Mouse (Mus musculus): ENCODE data around the gene Tgoln1. TPM values are rescaled to one million over a fixed set of nuclear protein-coding genes. Genes with fewer than 3 reads are reported as not detected.
A peak's percentile ranks its signal among the peaks of the same experiment; 100 is the strongest.

Gene Tgoln1
- polyA plus RNA-seq, 1 experiment from 2014 or later, result 40.7 TPM

DNA sequence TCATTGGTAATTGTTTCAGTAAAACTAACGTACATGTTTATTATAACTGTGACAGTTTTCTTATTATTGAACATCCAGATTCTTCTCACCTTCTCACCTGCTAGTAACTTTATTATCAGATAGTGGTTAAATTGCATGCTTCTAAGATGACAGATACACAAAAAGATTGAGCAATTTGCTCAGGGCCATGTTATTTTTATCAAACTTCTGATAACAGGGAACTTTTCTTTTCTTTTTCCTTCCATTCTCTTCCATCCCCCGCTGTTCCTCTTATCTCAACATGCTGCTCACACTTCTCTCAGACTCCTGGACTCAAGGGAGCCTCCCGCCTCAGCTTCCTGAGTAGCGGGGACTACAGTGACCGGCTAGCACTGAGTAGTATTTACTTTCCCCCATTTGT is 4.1 kb upstream of the Tgoln1 start:
- H3K27ac ChIP-seq (ENCODE audit: low read length), result no peak overlapping the region
- H3K27me3 ChIP-seq (ENCODE audit: control insufficient read depth, insufficient read depth, low read depth, low read length), result no peaks in the 10 kb centered on the region
- H3K36me3 ChIP-seq (ENCODE audit: control insufficient read depth, insufficient read depth, low read length), result no peaks in the 10 kb centered on the region
- no peak overlapping the region for H3K9ac ChIP-seq (ENCODE audit: low read depth, low read length)
- peaks cover 6% of the 10 kb centered on the region for H3K4me1 ChIP-seq (ENCODE audit: control insufficient read depth, insufficient read depth, low read length)
- H3K9me3 ChIP-seq (replicated peaks; ENCODE audit: control insufficient read depth, low read length, poor library complexity, severe bottlenecking), result no peaks in the 10 kb centered on the region
- H3K4me3 ChIP-seq (ENCODE audit: low read depth, low read length), result no peak overlapping the region
- 89% methylated on average over 5 of the region's 5 CpGs for WGBS
- no peak overlapping the region for H3K4me2 ChIP-seq (ENCODE audit: low read length)
- ATAC-seq, result no peak

DNA sequence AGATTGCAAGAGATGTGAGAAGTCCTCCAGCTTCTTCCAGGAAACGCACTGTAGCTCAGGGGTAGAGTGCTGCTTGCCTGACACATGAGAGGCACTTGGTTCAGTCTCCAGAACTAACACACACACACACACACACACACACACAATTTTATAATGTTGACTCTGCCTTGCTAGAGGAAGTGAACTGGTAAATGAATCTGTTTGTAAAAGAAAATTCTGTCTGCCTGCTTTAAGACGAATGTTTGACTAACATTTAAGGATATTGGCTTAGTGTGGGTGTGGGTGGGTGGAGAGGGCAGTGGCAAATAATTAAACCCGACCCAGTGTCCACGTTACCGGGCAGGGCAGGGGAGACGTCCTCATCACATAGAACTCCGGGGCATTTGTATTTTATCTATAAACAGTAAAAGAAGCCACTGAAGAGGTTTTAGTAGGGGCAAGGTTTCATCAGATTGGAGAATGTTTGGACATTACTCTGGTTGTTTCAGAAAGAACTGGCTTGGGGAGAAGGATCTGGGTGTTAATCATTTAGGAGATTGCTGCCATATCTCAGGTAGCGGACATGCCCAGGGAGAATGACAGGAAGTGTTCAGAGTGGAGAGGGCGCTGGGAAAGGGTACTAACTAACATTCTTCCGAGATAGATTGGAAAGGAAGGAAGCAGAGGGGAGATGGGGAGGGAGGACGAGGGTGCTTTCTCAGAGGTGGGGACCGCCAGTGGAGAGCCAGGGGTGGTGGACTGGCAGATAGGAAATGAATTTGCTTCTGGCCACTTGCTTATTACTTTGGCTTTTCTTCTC is 3.1 kb upstream of the Tgoln1 start:
- no peaks in the 10 kb centered on the region for H3K9me3 ChIP-seq (replicated peaks; ENCODE audit: control insufficient read depth, low read length, poor library complexity, severe bottlenecking)
- no peak for ATAC-seq
- 64% methylated on average over 12 of the region's 12 CpGs for WGBS
- H3K9ac ChIP-seq (ENCODE audit: low read depth, low read length), result no peak overlapping the region
- H3K4me3 ChIP-seq (ENCODE audit: low read depth, low read length), result no peak overlapping the region
- no peak overlapping the region for H3K4me2 ChIP-seq (ENCODE audit: low read length)
- H3K27me3 ChIP-seq (ENCODE audit: control insufficient read depth, insufficient read depth, low read depth, low read length), result no peaks in the 10 kb centered on the region
- no peak overlapping the region for H3K27ac ChIP-seq (ENCODE audit: low read length)
- H3K36me3 ChIP-seq (ENCODE audit: control insufficient read depth, insufficient read depth, low read length), result no peaks in the 10 kb centered on the region
- H3K4me1 ChIP-seq (ENCODE audit: control insufficient read depth, insufficient read depth, low read length), result peaks cover 16% of the 10 kb centered on the region

DNA sequence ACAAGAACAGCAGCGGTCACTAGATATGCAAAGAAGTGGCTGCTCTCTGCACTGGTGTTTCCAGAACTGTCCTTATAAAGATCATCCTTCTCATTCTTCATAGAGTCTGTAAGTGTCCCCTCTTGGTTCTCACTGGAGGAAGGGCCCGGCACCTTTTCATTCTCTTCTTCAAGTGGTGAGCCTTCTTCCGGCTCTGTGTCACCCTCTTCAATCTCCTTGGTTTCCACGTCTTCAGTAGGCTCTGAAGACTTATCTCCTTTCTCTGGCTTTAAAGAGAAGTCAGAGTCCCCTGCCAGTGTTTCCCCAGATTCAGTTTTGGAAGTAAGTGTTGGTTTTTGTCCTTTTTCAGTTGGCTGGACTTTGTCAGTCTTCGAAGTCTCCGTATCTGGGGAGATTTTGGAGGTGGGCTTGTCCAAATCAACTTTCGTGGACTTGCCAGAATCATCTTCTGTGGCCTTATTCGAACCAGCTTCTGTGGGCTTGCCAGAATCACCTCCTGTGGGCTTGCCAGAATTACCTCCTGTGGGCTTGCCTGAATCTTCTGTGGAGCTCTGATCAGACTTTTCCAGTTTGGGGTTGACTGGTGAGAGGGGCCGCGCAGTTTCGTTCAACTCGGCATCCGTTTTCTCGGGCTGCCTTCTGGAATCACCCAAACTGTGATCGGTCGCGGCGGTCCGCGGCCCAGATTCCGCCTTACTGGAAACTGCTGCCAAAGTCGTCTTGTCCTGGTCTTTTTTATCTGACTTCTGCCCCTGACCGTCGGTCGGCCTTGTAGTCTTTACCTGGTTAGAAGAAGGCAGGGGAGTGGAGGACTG is 1.0 kb downstream of the Tgoln1 start:
- H3K9me3 ChIP-seq (replicated peaks; ENCODE audit: control insufficient read depth, low read length, poor library complexity, severe bottlenecking), result no peaks in the 10 kb centered on the region
- H3K9ac ChIP-seq (ENCODE audit: low read depth, low read length), result peak overlapping the region; percentile 77
- H3K36me3 ChIP-seq (ENCODE audit: control insufficient read depth, insufficient read depth, low read length), result peaks cover 12% of the 10 kb centered on the region
- H3K4me2 ChIP-seq (ENCODE audit: low read length), result peak overlapping the region; percentile 88
- H3K27me3 ChIP-seq (ENCODE audit: control insufficient read depth, insufficient read depth, low read depth, low read length), result no peaks in the 10 kb centered on the region
- no peak overlapping the region for H3K27ac ChIP-seq (ENCODE audit: low read length)
- WGBS, result 32% methylated on average over 25 of the region's 25 CpGs
- peaks cover 28% of the 10 kb centered on the region for H3K4me1 ChIP-seq (ENCODE audit: control insufficient read depth, insufficient read depth, low read length)
- peak; percentile 22 for ATAC-seq
- H3K4me3 ChIP-seq (ENCODE audit: low read depth, low read length), result peak overlapping the region; percentile 82

DNA sequence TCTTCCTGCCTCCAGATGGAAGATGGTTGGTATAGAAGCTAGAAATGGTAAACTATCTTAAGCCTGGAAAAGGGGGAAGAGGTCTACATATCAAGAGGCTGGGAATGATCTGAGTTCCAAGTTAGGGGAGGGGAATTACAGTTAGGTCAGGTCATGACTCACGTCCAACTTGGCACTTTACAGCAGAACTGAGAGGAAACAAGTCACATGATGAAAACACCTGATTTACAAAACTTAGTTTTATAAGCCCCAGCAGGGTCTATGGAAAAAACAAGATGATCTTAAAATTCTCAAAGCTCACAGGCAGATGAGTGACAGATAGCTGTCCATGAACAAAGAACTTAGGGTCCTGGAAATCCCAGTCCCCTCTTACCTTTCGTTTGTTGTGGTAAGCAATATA is 1.6 kb downstream of the Tgoln1 start:
- Histone ChIP-seq H3K27ac (ENCODE audit: low read length) (no peak overlapping the region), H3K9ac (ENCODE audit: low read depth, low read length) (0 out of 2 replicates have a peak overlapping the region, but pooled peaks have one; percentile 25), H3K4me1 (ENCODE audit: control insufficient read depth, insufficient read depth, low read length) (peaks cover 28% of the 10 kb centered on the region), H3K27me3 (ENCODE audit: control insufficient read depth, insufficient read depth, low read depth, low read length) (no peaks in the 10 kb centered on the region), H3K36me3 (ENCODE audit: control insufficient read depth, insufficient read depth, low read length) (peaks cover 12% of the 10 kb centered on the region), H3K4me3 (ENCODE audit: low read depth, low read length) (peak overlapping the region; percentile 82), H3K4me2 (ENCODE audit: low read length) (peak overlapping the region; percentile 88), H3K9me3 (replicated peaks; ENCODE audit: control insufficient read depth, low read length, poor library complexity, severe bottlenecking) (no peaks in the 10 kb centered on the region)
- 72% methylated on average over 2 of the region's 2 CpGs for WGBS
- ATAC-seq, result no peak

DNA sequence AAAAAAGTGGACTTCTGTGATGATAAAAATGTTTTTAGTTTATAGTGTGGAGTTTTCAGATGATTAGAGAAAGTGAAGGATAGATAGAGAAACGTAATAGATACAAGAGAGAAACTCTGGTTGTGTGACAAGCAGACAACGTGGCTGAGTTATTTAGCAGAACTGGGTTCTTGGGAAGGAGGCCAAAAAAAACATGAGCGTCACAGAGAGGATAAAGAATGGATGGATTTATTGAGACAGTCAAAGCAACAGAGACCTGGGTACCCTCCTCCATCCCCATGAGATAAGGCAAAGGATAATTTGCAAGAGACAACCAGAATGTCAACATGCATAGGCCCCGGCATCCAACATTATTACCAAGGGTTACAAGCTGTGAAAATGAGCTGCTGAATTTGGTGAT is 6.5 kb downstream of the Tgoln1 start:
- H3K4me1 ChIP-seq (ENCODE audit: control insufficient read depth, insufficient read depth, low read length), result peaks cover 16% of the 10 kb centered on the region
- H3K9ac ChIP-seq (ENCODE audit: low read depth, low read length), result no peak overlapping the region
- H3K36me3 ChIP-seq (ENCODE audit: control insufficient read depth, insufficient read depth, low read length), result peaks cover 22% of the 10 kb centered on the region
- no peak for ATAC-seq
- H3K9me3 ChIP-seq (replicated peaks; ENCODE audit: control insufficient read depth, low read length, poor library complexity, severe bottlenecking), result no peaks in the 10 kb centered on the region
- H3K4me2 ChIP-seq (ENCODE audit: low read length), result no peak overlapping the region
- H3K27ac ChIP-seq (ENCODE audit: low read length), result no peak overlapping the region
- H3K4me3 ChIP-seq (ENCODE audit: low read depth, low read length), result no peak overlapping the region
- WGBS, result 84% methylated on average over 4 of the region's 4 CpGs
- no peaks in the 10 kb centered on the region for H3K27me3 ChIP-seq (ENCODE audit: control insufficient read depth, insufficient read depth, low read depth, low read length)

DNA sequence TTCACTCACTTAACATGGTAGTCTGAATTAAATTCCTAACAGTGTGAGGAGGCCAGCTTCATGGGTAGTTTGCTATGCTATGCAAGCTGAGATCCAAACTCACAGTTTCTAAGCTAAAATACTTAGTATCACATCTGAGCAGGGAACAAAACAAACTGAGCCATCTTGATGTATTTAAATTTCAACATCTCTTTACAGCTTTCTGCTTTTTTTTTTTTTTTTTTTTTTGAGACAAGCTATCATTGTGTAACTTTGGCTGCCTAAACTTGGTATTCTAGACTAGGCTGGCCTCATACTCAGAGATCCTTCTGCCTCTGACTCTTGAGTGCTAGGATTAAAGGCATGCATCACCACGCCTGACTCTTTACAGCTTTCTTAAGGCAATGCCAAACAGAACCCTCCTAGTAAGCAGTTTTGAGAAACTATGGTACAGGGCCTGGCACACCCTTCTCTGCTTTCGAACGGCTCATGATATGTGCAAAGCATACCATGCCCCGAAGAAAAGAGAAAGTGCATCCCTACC is 8.1 kb downstream of the Tgoln1 start:
- Histone ChIP-seq H3K27ac (ENCODE audit: low read length) (no peak overlapping the region), H3K9ac (ENCODE audit: low read depth, low read length) (no peak overlapping the region), H3K9me3 (replicated peaks; ENCODE audit: control insufficient read depth, low read length, poor library complexity, severe bottlenecking) (no peaks in the 10 kb centered on the region), H3K36me3 (ENCODE audit: control insufficient read depth, insufficient read depth, low read length) (peaks cover 24% of the 10 kb centered on the region), H3K4me3 (ENCODE audit: low read depth, low read length) (no peak overlapping the region), H3K4me1 (ENCODE audit: control insufficient read depth, insufficient read depth, low read length) (peaks cover under 1% of the 10 kb centered on the region; the same call in 1 of the 2 replicates), H3K27me3 (ENCODE audit: control insufficient read depth, insufficient read depth, low read depth, low read length) (no peaks in the 10 kb centered on the region), H3K4me2 (ENCODE audit: low read length) (no peak overlapping the region)
- WGBS, result 93% methylated on average over 4 of the region's 4 CpGs
- ATAC-seq, result no peak

DNA sequence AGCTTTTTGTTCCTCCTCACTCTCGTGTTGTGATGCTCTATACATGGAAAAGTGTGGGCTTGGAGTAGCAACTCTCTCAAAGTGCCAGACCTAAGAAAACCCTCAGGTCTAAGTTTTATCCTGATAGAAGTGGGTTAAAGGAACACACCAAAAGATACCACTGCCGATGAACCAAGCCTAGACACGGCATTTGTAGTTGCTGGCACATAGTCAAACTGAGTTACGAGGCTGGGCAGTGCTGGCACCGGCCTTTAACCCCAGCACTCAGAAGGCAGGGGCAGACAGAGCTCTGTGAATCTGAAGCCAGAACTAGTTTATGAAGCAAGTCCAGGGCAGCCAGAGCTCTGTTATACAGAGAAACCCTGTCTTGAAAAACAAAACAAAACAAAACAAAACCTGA is 9.1 kb downstream of the Tgoln1 start:
- Histone ChIP-seq H3K27me3 (ENCODE audit: control insufficient read depth, insufficient read depth, low read depth, low read length) (no peaks in the 10 kb centered on the region), H3K9ac (ENCODE audit: low read depth, low read length) (no peak overlapping the region), H3K27ac (ENCODE audit: low read length) (no peak overlapping the region), H3K4me1 (ENCODE audit: control insufficient read depth, insufficient read depth, low read length) (no peaks in the 10 kb centered on the region), H3K9me3 (replicated peaks; ENCODE audit: control insufficient read depth, low read length, poor library complexity, severe bottlenecking) (no peaks in the 10 kb centered on the region), H3K36me3 (ENCODE audit: control insufficient read depth, insufficient read depth, low read length) (peaks cover 21% of the 10 kb centered on the region), H3K4me3 (ENCODE audit: low read depth, low read length) (no peak overlapping the region), H3K4me2 (ENCODE audit: low read length) (no peak overlapping the region)
- 93% methylated on average over 5 of the region's 5 CpGs for WGBS
- ATAC-seq, result no peak

DNA sequence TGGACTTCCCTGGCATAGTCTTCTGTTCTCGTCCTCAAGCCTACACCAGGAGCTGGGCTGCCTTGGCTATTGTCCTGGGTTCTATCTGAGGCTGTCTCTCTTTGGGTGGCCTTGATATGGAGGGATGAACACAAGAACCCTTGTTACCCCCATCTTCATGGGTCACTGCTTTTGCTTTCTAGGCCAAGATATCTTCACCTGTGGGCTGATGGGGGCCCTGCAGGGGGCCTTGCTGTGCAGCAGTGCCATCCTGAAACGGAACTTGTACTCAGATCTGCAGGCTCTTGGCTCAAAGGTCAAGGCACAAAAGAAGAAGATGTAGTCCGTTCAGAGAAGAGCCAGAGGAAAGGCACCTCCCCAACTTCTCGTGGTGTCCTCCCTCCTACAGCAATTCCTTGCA is 9.7 kb downstream of the Tgoln1 start:
- 74% methylated on average over 4 of the region's 4 CpGs for WGBS
- Histone ChIP-seq H3K36me3 (ENCODE audit: control insufficient read depth, insufficient read depth, low read length) (peaks cover 21% of the 10 kb centered on the region), H3K4me2 (ENCODE audit: low read length) (no peak overlapping the region), H3K27ac (ENCODE audit: low read length) (no peak overlapping the region), H3K4me3 (ENCODE audit: low read depth, low read length) (no peak overlapping the region), H3K9ac (ENCODE audit: low read depth, low read length) (no peak overlapping the region), H3K9me3 (replicated peaks; ENCODE audit: control insufficient read depth, low read length, poor library complexity, severe bottlenecking) (no peaks in the 10 kb centered on the region), H3K4me1 (ENCODE audit: control insufficient read depth, insufficient read depth, low read length) (no peaks in the 10 kb centered on the region), H3K27me3 (ENCODE audit: control insufficient read depth, insufficient read depth, low read depth, low read length) (no peaks in the 10 kb centered on the region)
- ATAC-seq, result no peak

DNA sequence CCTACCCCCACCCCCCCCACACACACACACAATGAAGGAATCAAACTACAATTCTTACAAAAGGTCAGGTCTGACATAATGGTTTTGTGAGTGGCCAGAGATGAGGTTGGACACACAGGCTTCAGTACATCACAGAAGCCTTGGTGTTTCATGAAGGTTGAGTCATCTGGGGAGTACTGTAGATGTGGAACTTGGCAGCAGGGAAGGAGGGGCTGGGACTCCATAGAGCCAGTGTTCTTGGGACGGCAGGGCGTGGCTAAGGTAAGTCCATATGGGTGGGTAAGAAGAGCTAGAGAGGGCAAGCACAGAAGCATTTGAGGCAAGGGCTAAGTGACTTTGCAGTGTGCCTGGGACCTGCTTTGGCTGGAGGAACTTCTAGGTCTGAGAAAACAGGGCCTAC is 12.7 kb downstream of the Tgoln1 start:
- 90% methylated on average over 2 of the region's 2 CpGs for WGBS
- no peak overlapping the region for H3K27ac ChIP-seq (ENCODE audit: low read length)
- H3K9me3 ChIP-seq (replicated peaks; ENCODE audit: control insufficient read depth, low read length, poor library complexity, severe bottlenecking), result no peaks in the 10 kb centered on the region
- H3K4me1 ChIP-seq (ENCODE audit: control insufficient read depth, insufficient read depth, low read length), result no peaks in the 10 kb centered on the region
- H3K4me3 ChIP-seq (ENCODE audit: low read depth, low read length), result no peak overlapping the region
- H3K4me2 ChIP-seq (ENCODE audit: low read length), result no peak overlapping the region
- H3K36me3 ChIP-seq (ENCODE audit: control insufficient read depth, insufficient read depth, low read length), result peaks cover 12% of the 10 kb centered on the region
- ATAC-seq, result no peak
- no peak overlapping the region for H3K9ac ChIP-seq (ENCODE audit: low read depth, low read length)
- H3K27me3 ChIP-seq (ENCODE audit: control insufficient read depth, insufficient read depth, low read depth, low read length), result no peaks in the 10 kb centered on the region
